Mouse (Mus musculus) intestine, embryonic 16.5 days (tissue): ENCODE measurements around the gene Utf1. TPM values are rescaled to one million over a fixed set of nuclear protein-coding genes. Genes with fewer than 3 reads are reported as not detected.

Source experiments
- ATAC-seq: fragments of 200-750 bp; cut with Nextera tagmentation; 2 replicates; pipeline ENCODE4 v1.8.0; 2017; ENCODE audit warnings: moderate TSS enrichment, moderate library complexity
- H3K27ac ChIP-seq: fragments of 300-500 bp; sonication (generic); 2 replicates; pipeline ENCODE4 v1.5.1; 2014; ENCODE audit warnings: mild to moderate bottlenecking, low read length
- H3K27me3 ChIP-seq: fragments of 300-500 bp; sonication (generic); replicated peaks from 2 replicates; pipeline ENCODE4 v1.6.1; 2014; ENCODE audit warnings: low read length, control low read depth, mixed read lengths; ENCODE audit not compliant: control insufficient read depth, insufficient read depth
- H3K36me3 ChIP-seq: fragments of 300-500 bp; sonication (generic); 2 replicates; pipeline ENCODE4 v1.6.1; 2014; ENCODE audit warnings: low read length, control low read depth; ENCODE audit not compliant: control insufficient read depth, insufficient read depth
- H3K4me1 ChIP-seq: fragments of 300-500 bp; sonication (generic); 2 replicates; pipeline ENCODE4 v1.6.1; 2014; ENCODE audit warnings: low read length, control low read depth, mixed read lengths; ENCODE audit not compliant: control insufficient read depth, insufficient read depth
- H3K4me2 ChIP-seq: fragments of 300-500 bp; sonication (generic); 2 replicates; pipeline ENCODE4 v1.6.1; 2014; ENCODE audit warnings: low read depth, low read length, control low read depth
- H3K4me3 ChIP-seq: fragments of 300-500 bp; sonication (generic); 2 replicates; pipeline ENCODE4 v1.5.1; 2014; ENCODE audit warnings: mild to moderate bottlenecking, low read length
- H3K9ac ChIP-seq: fragments of 300-500 bp; sonication (generic); 2 replicates; pipeline ENCODE4 v1.6.1; 2014; ENCODE audit warnings: low read depth, low read length
- H3K9me3 ChIP-seq: fragments of 300-500 bp; sonication (generic); 2 replicates; pipeline ENCODE4 v1.6.1; 2016; ENCODE audit warnings: low read length, control low read depth; ENCODE audit not compliant: control insufficient read depth
- WGBS: fragments of 180-500 bp; shearing (Covaris S2); extraction: QIAGEN DNeasy Blood & Tissue Kit; methylation state at CpG from one replicate; pipeline ENCODE4 v1.1.7; 2014; 5-methylcytosine and 5-hydroxymethylcytosine counted together
- polyA plus RNA-seq: library from polyadenylated mRNA; unstranded; fragments of >200 nt; fragmentation: Nextera tagmentation; extraction: Ambion mirVana; gene quantifications from 2 replicates; pipeline ENCODE4 v1.2.1, GENCODE M21; 2015

The Utf1 gene
- polyA plus RNA-seq, 1 experiment from 2014 or later = not detected

GRCm38 (mm10) chr7:139930732-139931131 is 12.9 kb upstream of the Utf1 start:
- ATAC-seq = 0 out of 2 replicates have a peak, but pooled peaks have one; percentile 56
- H3K4me3 ChIP-seq = no peak overlapping the region
- no peaks in the 10 kb centered on the region for H3K4me1 ChIP-seq
- H3K27ac ChIP-seq = no peak overlapping the region
- H3K9me3 ChIP-seq = no peaks in the 10 kb centered on the region
- H3K4me2 ChIP-seq = no peak overlapping the region
- H3K9ac ChIP-seq = no peak overlapping the region
- WGBS = 17% methylated on average over 11 of the region's 11 CpGs
- H3K27me3 ChIP-seq = no peaks in the 10 kb centered on the region
- H3K36me3 ChIP-seq = no peaks in the 10 kb centered on the region

- Histone ChIP-seq H3K27me3 (peaks cover 2% of the 10 kb centered on the region; the same call in 1 of the 2 replicates), H3K4me2 (no peak overlapping the region), H3K9me3 (no peaks in the 10 kb centered on the region), H3K4me3 (no peak overlapping the region), H3K36me3 (no peaks in the 10 kb centered on the region), H3K4me1 (no peaks in the 10 kb centered on the region), H3K9ac (no peak overlapping the region), H3K27ac (no peak overlapping the region)
- no peak for ATAC-seq
- WGBS = 85% methylated on average over 10 of the region's 10 CpGs
Measured at GRCm38 (mm10) chr7:139936705-139937104, 6.9 kb upstream of the Utf1 start.

- Histone ChIP-seq H3K4me3 (no peak overlapping the region), H3K27ac (no peak overlapping the region), H3K9me3 (no peaks in the 10 kb centered on the region), H3K27me3 (peaks cover 3% of the 10 kb centered on the region; the same call in 1 of the 2 replicates), H3K4me1 (no peaks in the 10 kb centered on the region), H3K36me3 (no peaks in the 10 kb centered on the region), H3K9ac (no peak overlapping the region), H3K4me2 (no peak overlapping the region)
- ATAC-seq = 0 out of 2 replicates have a peak, but pooled peaks have one; percentile 42
- 60% methylated on average over 3 of the region's 3 CpGs for WGBS
Measured at GRCm38 (mm10) chr7:139937138-139937537, 6.5 kb upstream of the Utf1 start.

- Histone ChIP-seq H3K9me3 (no peaks in the 10 kb centered on the region), H3K4me3 (no peak overlapping the region), H3K9ac (no peak overlapping the region), H3K27ac (no peak overlapping the region), H3K4me1 (no peaks in the 10 kb centered on the region), H3K27me3 (peaks cover 6% of the 10 kb centered on the region; the same call in 1 of the 2 replicates), H3K36me3 (no peaks in the 10 kb centered on the region), H3K4me2 (no peak overlapping the region)
- no peak for ATAC-seq
- 65% methylated on average over 5 of the region's 5 CpGs for WGBS
Measured at GRCm38 (mm10) chr7:139937810-139938209, 5.8 kb upstream of the Utf1 start.

- ATAC-seq = no peak
- H3K27me3 ChIP-seq = peaks cover 32% of the 10 kb centered on the region
- no peak overlapping the region for H3K9ac ChIP-seq
- no peaks in the 10 kb centered on the region for H3K9me3 ChIP-seq
- no peaks in the 10 kb centered on the region for H3K36me3 ChIP-seq
- no peak overlapping the region for H3K4me2 ChIP-seq
- no peak overlapping the region for H3K4me3 ChIP-seq
- WGBS = 63% methylated on average over 16 of the region's 16 CpGs
- peaks cover 9% of the 10 kb centered on the region; the same call in 1 of the 2 replicates for H3K4me1 ChIP-seq
- no peak overlapping the region for H3K27ac ChIP-seq
Measured at GRCm38 (mm10) chr7:139940476-139941209, 2.9 kb upstream of the Utf1 start.

- Histone ChIP-seq H3K36me3 (no peaks in the 10 kb centered on the region), H3K4me2 (peak overlapping the region; percentile 70), H3K9me3 (no peaks in the 10 kb centered on the region), H3K4me1 (peaks cover 9% of the 10 kb centered on the region; the same call in 1 of the 2 replicates), H3K27ac (no peak overlapping the region), H3K27me3 (peaks cover 46% of the 10 kb centered on the region), H3K4me3 (peak overlapping the region; percentile 43), H3K9ac (peak overlapping the region; percentile 41)
- 3% methylated on average over 68 of the region's 68 CpGs for whole genome bisulfite sequencing
- peak; percentile 42 for ATAC-seq
Measured at GRCm38 (mm10) chr7:139944291-139945240, 977 bp downstream of the Utf1 start.

- Histone ChIP-seq H3K9ac (no peak overlapping the region), H3K4me3 (no peak overlapping the region), H3K27me3 (peaks cover 46% of the 10 kb centered on the region), H3K4me2 (no peak overlapping the region), H3K9me3 (no peaks in the 10 kb centered on the region), H3K4me1 (peaks cover 9% of the 10 kb centered on the region; the same call in 1 of the 2 replicates), H3K27ac (no peak overlapping the region), H3K36me3 (no peaks in the 10 kb centered on the region)
- 22% methylated on average over 5 of the region's 5 CpGs for WGBS
- ATAC-seq = no peak
Measured at GRCm38 (mm10) chr7:139945516-139945915, 1.9 kb downstream of the Utf1 start.

- no peak for ATAC-seq
- H3K36me3 ChIP-seq = no peaks in the 10 kb centered on the region
- peaks cover 46% of the 10 kb centered on the region for H3K27me3 ChIP-seq
- WGBS = 36% methylated on average over 5 of the region's 5 CpGs
- no peak overlapping the region for H3K4me3 ChIP-seq
- no peaks in the 10 kb centered on the region for H3K9me3 ChIP-seq
- H3K9ac ChIP-seq = no peak overlapping the region
- H3K4me1 ChIP-seq = peaks cover 9% of the 10 kb centered on the region; the same call in 1 of the 2 replicates
- H3K27ac ChIP-seq = no peak overlapping the region
- no peak overlapping the region for H3K4me2 ChIP-seq
Measured at GRCm38 (mm10) chr7:139946032-139946431, 2.4 kb downstream of the Utf1 start.

- Histone ChIP-seq H3K4me2 (peak overlapping the region; percentile 94), H3K27ac (peak overlapping the region; percentile 23; the same call in 1 of the 2 replicates), H3K27me3 (peaks cover 21% of the 10 kb centered on the region), H3K9me3 (no peaks in the 10 kb centered on the region), H3K9ac (peak overlapping the region; percentile 72), H3K4me3 (peak overlapping the region; percentile 69), H3K36me3 (no peaks in the 10 kb centered on the region), H3K4me1 (no peaks in the 10 kb centered on the region)
- WGBS = under 1% methylated on average over 15 of the region's 15 CpGs
- ATAC-seq = peak; percentile 86
Measured at GRCm38 (mm10) chr7:139949893-139950282, 6.3 kb downstream of the Utf1 start.
